Mouse (Mus musculus): ENCODE results near the gene Dnah17. TPM values are rescaled to one million over a fixed set of nuclear protein-coding genes. Genes with fewer than 3 reads are reported as not detected.

Dnah17 gene
- polyA plus RNA-seq, 1 experiment from 2014 or later, result 0.33 TPM

DNA sequence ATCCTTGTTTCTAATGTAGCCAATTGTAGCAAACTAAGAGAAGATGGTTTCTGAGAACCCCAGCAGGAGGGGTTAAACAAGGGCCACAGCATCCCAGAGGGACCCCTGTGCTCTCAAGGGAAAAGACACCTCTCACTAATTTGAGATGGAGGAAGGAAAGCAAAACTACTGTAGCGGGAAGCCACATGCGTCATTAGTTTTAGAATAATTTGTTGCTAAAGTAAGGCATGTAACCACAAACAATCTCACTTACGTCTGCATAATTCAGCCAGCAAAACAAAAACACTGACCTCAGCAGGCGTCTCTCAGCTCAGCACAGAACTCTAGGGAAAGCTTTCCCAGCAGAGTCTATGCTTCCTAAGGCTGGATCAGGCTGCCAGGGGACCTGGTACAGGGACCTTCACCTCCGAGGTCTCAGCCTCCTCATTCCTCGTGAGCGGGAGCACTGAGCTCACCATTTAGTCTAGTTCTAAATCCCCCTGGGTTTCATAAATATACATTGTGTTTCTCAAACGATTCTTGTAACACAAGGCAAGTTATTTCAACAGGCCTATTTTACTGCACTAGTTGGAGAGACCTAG lies 26.1 kb upstream of the Dnah17 start:
- Histone ChIP-seq H3K9me3 (peaks cover 6% of the 10 kb centered on the region; the same call in 1 of the 2 replicates), H3K4me1 (replicated peaks) (peaks cover 4% of the 10 kb centered on the region), H3K27ac (no peak overlapping the region), H3K4me3 (no peak overlapping the region), H3K36me3 (no peaks in the 10 kb centered on the region), H3K27me3 (ENCODE audit: insufficient read depth, poor library complexity, severe bottlenecking) (no peaks in the 10 kb centered on the region)
- no peak for DNase-seq (ENCODE audit: low spot score)
- 75% methylated on average over 8 of the region's 8 CpGs for WGBS

DNA sequence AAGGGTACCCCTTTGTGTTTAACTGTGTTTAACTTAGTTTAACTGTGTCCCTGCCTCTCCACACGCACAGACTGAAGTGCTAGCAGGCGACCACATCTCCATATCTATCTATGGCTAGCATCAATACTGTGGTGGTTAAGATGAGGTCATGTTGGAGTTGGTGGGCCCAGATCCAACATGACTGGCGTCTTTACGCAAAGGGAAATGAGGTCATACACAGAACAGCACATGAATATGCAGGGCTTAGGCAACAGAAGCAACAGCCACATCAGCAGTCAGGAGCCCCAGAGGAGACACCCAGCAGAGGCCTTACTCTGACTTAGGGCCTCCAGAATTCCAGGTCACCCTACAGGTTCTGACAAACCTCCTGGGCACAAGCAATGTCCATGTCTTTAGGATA lies 22.5 kb upstream of the Dnah17 start:
- Histone ChIP-seq H3K4me1 (replicated peaks) (no peaks in the 10 kb centered on the region), H3K36me3 (no peaks in the 10 kb centered on the region), H3K27me3 (ENCODE audit: insufficient read depth, poor library complexity, severe bottlenecking) (no peaks in the 10 kb centered on the region), H3K4me3 (no peak overlapping the region), H3K9me3 (peaks cover 13% of the 10 kb centered on the region; the same call in 1 of the 2 replicates), H3K27ac (no peak overlapping the region)
- 86% methylated on average over 4 of the region's 4 CpGs for WGBS
- DNase-seq (ENCODE audit: low spot score), result no peak

DNA sequence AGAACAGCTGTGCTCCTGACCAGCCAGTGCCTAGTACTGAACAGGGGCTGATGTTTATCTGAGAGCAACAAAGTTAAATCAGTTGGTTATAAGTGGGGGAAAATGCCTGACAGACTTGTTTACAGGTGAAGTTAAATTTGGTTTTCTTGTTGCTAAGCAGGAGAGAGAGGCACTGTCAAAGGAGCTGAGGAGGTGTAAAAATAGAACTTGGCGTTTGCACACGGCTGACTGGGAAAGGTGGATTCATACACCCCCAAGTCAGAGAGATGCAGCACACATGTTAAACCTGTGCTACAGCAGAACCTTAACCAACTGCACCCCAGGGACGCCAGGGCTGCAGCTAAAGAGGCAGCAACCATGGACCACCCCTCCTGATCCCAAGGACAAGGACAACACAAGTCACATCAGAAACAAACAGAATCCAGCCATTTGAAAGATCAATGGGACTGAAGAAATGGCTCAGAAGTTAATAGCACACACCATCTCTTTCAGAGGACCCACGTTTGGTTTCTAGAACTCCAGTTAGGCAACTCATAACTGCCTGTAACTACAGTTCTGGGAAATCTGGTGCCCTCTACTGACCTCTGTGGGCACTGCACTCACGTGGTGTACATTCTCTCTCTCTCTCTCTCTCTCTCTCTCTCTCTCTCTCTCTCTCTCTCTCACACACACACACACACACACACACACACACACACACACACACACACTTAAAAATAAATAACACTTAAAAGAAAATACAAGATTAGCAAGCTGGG lies 21.2 kb upstream of the Dnah17 start:
- DNase-seq (ENCODE audit: low spot score), result no peak
- Histone ChIP-seq H3K36me3 (no peaks in the 10 kb centered on the region), H3K27me3 (ENCODE audit: insufficient read depth, poor library complexity, severe bottlenecking) (no peaks in the 10 kb centered on the region), H3K4me3 (no peak overlapping the region), H3K4me1 (replicated peaks) (no peaks in the 10 kb centered on the region), H3K27ac (no peak overlapping the region), H3K9me3 (peaks cover 13% of the 10 kb centered on the region; the same call in 1 of the 2 replicates)
- 92% methylated on average over 5 of the region's 5 CpGs for WGBS

DNA sequence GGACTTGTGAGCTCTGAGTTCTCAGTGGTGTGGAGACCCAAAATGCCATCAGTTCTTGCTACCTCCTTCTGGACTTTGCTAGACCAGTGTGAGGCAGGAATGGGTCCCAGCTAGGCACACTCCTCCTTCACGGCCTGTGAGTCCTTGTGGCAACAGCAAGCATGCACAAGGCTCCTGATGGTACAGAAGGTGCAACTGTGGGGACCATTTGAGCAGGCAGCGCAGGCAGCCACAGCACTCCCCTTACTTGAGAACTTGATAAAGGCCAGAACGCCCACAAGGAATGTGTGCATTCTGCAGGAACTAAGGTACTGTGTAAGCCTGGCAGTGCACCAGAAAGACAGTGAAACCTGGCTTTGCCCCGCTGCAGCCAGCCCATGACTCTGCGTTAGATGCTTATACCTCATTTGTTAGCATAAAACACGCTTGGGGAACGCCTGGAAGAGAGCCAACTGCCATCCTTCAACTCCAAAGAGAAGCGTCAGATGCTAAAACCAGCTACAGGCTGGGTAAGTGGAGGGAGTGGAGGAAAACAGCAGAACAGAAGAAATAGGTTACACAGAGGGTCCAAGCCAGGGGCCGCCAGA lies 19.8 kb upstream of the Dnah17 start:
- Histone ChIP-seq H3K4me1 (replicated peaks) (peaks cover 5% of the 10 kb centered on the region; the same call in 1 of the 2 replicates), H3K4me3 (no peak overlapping the region), H3K9me3 (peaks cover 9% of the 10 kb centered on the region; the same call in 1 of the 2 replicates), H3K36me3 (no peaks in the 10 kb centered on the region), H3K27ac (no peak overlapping the region), H3K27me3 (ENCODE audit: insufficient read depth, poor library complexity, severe bottlenecking) (no peaks in the 10 kb centered on the region)
- DNase-seq (ENCODE audit: low spot score), result no peak
- 92% methylated on average over 9 of the region's 9 CpGs for WGBS

DNA sequence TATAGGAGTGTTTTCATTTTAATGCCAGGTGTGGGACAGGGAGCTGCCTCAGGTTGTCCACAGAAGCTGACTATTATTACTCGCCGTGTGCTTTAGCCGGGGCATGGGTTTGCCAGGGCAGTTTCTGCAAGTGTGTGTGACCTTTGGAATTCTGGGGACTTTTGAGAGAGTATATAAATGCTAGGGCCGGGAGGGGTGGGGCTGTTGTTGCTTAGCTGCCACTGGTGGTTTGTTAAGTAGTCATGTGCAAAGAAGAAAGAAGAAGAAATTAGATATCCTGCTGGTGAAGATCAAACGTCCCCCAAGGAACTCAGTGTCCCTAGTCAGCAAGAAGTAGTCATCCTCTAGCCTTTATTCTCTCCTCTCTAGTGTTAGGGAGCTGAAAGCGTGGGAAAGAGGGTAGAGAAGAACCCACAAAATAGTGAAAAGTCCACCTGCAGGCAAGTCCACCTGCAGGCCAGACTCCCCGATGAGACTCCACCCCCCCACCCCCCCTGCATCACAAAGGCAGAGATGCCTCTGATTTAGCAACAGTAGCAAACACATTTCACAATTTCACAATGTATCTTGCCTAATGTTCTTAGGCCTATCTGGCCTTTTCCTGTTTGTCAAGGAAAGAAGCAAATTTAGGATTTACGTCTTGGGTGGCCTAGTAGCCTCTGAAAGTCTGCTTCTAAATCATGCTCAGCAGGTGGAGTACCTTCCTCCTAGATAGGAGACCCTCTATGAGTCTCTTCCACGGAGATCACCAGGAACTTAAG lies 17.6 kb upstream of the Dnah17 start:
- no peak for DNase-seq (ENCODE audit: low spot score)
- no peak overlapping the region for H3K27ac ChIP-seq

DNA sequence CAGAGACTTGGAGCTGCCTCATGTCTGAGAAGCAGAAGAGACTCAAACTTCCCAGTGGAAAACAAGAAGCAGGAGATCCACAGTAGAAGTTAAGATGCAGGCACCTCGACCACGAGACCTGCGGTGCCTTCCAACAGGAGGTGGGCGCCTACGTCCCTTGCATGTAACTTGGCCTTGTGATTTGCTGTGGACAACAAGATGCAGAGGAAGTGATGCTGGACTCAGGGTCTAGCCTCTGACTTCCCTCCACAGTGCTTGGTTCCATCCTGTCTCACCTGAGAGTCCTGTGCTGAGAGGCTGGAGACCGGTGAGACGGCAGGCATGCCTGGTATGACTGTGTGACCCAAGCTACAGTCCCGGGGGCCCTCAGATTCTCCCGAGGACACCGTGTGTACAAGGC lies 16.0 kb upstream of the Dnah17 start:
- Histone ChIP-seq H3K27me3 (ENCODE audit: insufficient read depth, poor library complexity, severe bottlenecking) (no peaks in the 10 kb centered on the region), H3K9me3 (0 out of 2 replicates have a peak, but pooled peaks cover 5% of the 10 kb centered on the region), H3K4me3 (no peak overlapping the region), H3K36me3 (no peaks in the 10 kb centered on the region), H3K4me1 (replicated peaks) (peaks cover 19% of the 10 kb centered on the region), H3K27ac (no peak overlapping the region)
- DNase-seq (ENCODE audit: low spot score), result no peak
- WGBS, result 93% methylated on average over 10 of the region's 10 CpGs

More for the DNA sequence above, 17.6 kb upstream of the Dnah17 start:
- peaks cover 5% of the 10 kb centered on the region; the same call in 1 of the 2 replicates for H3K4me1 ChIP-seq (replicated peaks)
- no peaks in the 10 kb centered on the region for H3K36me3 ChIP-seq
- 72% methylated on average over 9 of the region's 9 CpGs for WGBS
- no peaks in the 10 kb centered on the region for H3K27me3 ChIP-seq (ENCODE audit: insufficient read depth, poor library complexity, severe bottlenecking)
- H3K4me3 ChIP-seq, result no peak overlapping the region
- H3K9me3 ChIP-seq, result peaks cover 9% of the 10 kb centered on the region; the same call in 1 of the 2 replicates

DNA sequence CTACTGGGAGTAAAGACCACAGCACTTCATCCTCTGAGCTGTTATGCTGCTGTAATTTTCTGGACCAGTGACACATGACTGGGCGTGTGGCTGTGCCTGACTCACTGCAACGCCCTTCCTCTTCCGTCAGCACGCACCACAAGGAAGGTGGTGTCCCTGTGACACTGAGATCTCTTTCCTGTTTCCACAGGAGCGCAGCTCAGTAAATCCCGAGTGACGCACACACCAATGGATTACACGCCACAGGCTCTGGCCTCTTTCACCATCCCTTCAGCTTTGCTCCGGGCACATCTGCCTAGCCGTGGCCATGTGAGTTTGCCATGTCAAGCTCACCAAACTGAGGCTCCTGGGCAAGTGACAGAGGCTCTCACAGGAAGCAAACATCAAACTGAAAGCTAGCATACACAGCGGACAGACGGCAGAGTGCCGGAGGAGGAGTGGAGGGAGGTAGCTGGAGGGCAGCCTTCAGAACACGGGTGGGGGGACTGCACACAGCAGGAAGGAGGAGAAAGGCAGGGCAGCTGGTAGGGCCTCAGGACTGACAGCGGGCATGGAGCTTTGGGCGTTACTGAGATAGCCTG lies 15.4 kb upstream of the Dnah17 start:
- H3K27ac ChIP-seq, result no peak overlapping the region
- peaks cover 20% of the 10 kb centered on the region for H3K4me1 ChIP-seq (replicated peaks)
- H3K27me3 ChIP-seq (ENCODE audit: insufficient read depth, poor library complexity, severe bottlenecking), result no peaks in the 10 kb centered on the region
- no peaks in the 10 kb centered on the region for H3K9me3 ChIP-seq
- no peak for DNase-seq (ENCODE audit: low spot score)
- H3K4me3 ChIP-seq, result no peak overlapping the region
- H3K36me3 ChIP-seq, result no peaks in the 10 kb centered on the region
- WGBS, result 87% methylated on average over 16 of the region's 16 CpGs

DNA sequence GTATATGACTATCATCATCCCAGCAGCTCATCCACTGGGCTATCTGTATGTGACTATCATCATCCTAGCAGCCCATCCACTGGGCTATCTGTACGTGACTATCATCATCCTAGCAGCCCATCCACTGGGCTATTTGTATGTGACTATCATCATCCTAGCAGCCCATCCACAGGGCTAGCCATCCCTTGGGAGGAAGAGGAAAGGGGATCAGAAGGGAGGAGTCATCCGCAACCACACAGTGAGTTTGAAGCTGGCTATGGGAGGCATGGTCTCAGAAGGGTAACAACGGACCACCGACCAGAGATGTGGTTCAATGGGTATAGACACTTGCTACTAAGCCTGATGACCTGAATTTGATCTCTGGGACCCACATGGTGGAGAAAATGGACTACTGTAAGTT lies 14.7 kb upstream of the Dnah17 start:
- H3K27ac ChIP-seq, result no peak overlapping the region
- H3K4me3 ChIP-seq, result no peak overlapping the region
- 87% methylated on average over 4 of the region's 4 CpGs for WGBS
- peaks cover 26% of the 10 kb centered on the region for H3K4me1 ChIP-seq (replicated peaks)
- H3K27me3 ChIP-seq (ENCODE audit: insufficient read depth, poor library complexity, severe bottlenecking), result no peaks in the 10 kb centered on the region
- H3K9me3 ChIP-seq, result no peaks in the 10 kb centered on the region
- no peaks in the 10 kb centered on the region for H3K36me3 ChIP-seq
- DNase-seq (ENCODE audit: low spot score), result no peak

DNA sequence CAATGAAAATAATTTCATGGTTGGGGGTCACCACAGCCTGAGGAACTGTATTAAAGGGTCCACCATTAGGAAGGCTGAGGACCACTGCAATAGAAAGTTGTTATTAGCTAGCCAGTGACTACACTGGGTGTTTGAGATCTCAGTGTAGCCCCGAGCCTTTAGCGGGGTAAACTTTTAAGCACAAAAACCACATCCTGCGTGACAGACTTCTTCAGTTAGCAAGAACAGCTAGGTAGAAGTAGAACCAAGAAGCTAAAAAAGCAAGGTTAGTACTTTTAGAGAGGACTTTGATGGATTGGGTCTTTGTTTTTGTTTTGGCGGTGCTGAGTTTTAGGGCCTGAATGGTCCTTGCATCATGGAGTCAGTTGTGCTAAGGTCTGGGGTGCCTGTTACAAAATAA lies 13.3 kb upstream of the Dnah17 start:
- WGBS, result 93% methylated on average over 4 of the region's 4 CpGs
- H3K27me3 ChIP-seq (ENCODE audit: insufficient read depth, poor library complexity, severe bottlenecking), result no peaks in the 10 kb centered on the region
- peaks cover 26% of the 10 kb centered on the region for H3K4me1 ChIP-seq (replicated peaks)
- DNase-seq (ENCODE audit: low spot score), result no peak
- no peaks in the 10 kb centered on the region for H3K9me3 ChIP-seq
- no peak overlapping the region for H3K27ac ChIP-seq
- no peak overlapping the region for H3K4me3 ChIP-seq
- H3K36me3 ChIP-seq, result no peaks in the 10 kb centered on the region

DNA sequence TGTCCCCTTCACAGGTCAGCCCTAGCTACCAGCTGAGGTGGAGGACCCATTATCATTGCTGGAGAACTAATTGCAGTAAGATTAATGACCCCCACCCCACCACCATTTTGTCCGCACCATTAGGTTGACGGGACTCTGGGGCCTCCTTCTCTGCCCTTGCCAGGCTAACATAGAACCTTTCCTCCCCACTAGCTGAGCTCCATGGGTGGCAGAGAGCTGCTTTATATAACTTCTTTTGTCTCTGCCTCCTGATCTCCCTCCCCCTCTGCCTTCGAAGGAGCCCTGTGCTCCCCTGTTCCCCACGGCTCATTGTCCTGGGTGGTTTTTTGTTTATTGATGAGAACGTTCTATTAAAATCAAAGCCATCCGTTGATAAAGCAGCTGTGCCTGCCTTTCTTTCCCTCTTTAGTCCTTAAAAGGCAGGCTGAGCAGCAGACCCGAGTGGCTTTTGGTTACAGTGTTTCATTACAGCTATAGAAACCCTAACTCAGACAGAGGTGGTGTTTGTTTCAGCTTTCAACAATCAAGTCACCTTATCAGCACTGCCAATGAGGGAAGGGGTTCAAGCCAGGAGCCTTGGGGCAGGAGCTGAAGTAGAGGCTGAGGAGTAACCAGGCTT lies 12.2 kb upstream of the Dnah17 start:
- peak; percentile 20 for DNase-seq (ENCODE audit: low spot score)
- WGBS, result 22% methylated on average over 7 of the region's 7 CpGs
- H3K27me3 ChIP-seq (ENCODE audit: insufficient read depth, poor library complexity, severe bottlenecking), result no peaks in the 10 kb centered on the region
- peak overlapping the region; percentile 73 for H3K27ac ChIP-seq
- H3K4me1 ChIP-seq (replicated peaks), result peaks cover 26% of the 10 kb centered on the region
- 0 out of 2 replicates have a peak, but pooled peaks cover 4% of the 10 kb centered on the region for H3K36me3 ChIP-seq
- no peak overlapping the region for H3K4me3 ChIP-seq
- no peaks in the 10 kb centered on the region for H3K9me3 ChIP-seq

DNA sequence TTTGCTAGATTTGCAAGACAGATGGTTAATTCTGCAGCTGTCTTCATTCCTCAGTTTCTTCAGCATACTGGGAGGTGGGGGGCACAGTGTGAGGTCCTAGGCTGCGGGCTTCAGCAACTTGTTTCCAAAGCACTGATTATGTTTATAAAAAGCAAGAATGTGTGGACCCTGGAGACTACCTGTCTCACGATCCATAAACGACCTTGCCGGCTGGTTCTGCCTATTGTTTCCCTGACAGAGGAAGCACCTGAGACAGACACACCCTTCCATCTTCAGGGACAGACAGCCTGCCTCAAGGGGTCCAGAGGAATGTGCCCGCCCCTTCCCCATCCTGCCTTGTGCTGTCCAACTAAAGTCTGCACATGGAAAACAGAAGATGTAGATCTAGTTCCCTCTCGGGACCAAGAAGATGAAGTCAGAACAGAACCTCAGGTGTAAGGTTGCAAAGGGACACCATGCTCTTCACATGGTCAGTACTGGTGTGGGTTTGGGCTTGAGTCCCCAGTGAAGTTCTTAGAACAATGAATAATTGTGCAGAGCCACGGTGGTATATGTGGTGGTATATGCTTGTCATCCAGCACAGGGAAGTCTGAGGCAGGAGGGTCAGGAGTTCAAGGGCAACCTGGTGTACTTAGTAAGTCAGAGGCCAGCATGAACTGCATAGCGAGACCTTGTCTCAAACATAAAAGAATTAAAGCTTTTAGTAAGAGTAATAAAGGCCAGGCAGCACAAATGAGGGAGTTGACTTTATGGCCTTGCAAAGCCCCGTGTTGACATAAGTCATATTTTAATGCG lies 10.5 kb upstream of the Dnah17 start:
- H3K4me3 ChIP-seq, result no peak overlapping the region
- DNase-seq (ENCODE audit: low spot score), result no peak
- H3K27ac ChIP-seq, result no peak overlapping the region
- H3K9me3 ChIP-seq, result no peaks in the 10 kb centered on the region
- no peaks in the 10 kb centered on the region for H3K27me3 ChIP-seq (ENCODE audit: insufficient read depth, poor library complexity, severe bottlenecking)
- WGBS, result 80% methylated on average over 10 of the region's 10 CpGs
- H3K4me1 ChIP-seq (replicated peaks), result peaks cover 31% of the 10 kb centered on the region
- H3K36me3 ChIP-seq, result 0 out of 2 replicates have a peak, but pooled peaks cover 4% of the 10 kb centered on the region

Data from hindbrain, embryonic 10.5 days (tissue).